In genomic region chr1:71099945-71100515, GRCm38 (mm10) we compare ENCODE assay signal across 9 mouse cellular contexts. TPM values are rescaled to one million over a fixed set of nuclear protein-coding genes. Genes with fewer than 3 reads are reported as not detected.
DNase-seq lines count a peak whose midpoint lies in the region; ATAC-seq and TF ChIP-seq lines count a peak whose summit lies in the region.
"Had no signal": no experiment of that assay in that cellular context is flagged by ENCODE, and none has a peak within 500 bp of the region (broad histone marks: within the 10 kb centered on the region; RNA-seq: fewer than 3 reads in every experiment).

No protein-coding gene starts in this region.

- no peaks in the 10 kb centered on the region for H3K4me1 ChIP-seq in hindbrain, postnatal 0 days (ENCODE audit: insufficient read depth, low read length)
- peaks cover 10% of the 10 kb centered on the region for H3K4me1 ChIP-seq in hindbrain, embryonic 13.5 days (replicated peaks)
- H3K4me1 ChIP-seq in heart, embryonic 14.5 days (ENCODE audit: control insufficient read depth in 2 of 2, insufficient read depth in 2 of 2, low read length in 2 of 2), result peaks cover 4 to 23% of the 10 kb centered on the region in 2 experiments; a peak in 3 of 4 replicates

- H3K9ac ChIP-seq in hindbrain, postnatal 0 days (replicated peaks; ENCODE audit: low read length), result no peak overlapping the region
- H3K9ac ChIP-seq in hindbrain, embryonic 13.5 days, result no peak overlapping the region
- peak overlapping the region; percentile 60 for H3K9ac ChIP-seq in heart, embryonic 14.5 days (ENCODE audit: low read length)

- no peak overlapping the region for H3K4me2 ChIP-seq in hindbrain, postnatal 0 days (ENCODE audit: low read depth, low read length)
- no peak overlapping the region for H3K4me2 ChIP-seq in hindbrain, embryonic 13.5 days
- H3K4me2 ChIP-seq in heart, embryonic 14.5 days (ENCODE audit: low read length), result peak overlapping the region; percentile 74

- intact Hi-C loops in gastrocnemius, postnatal 36 days (cut with DNase I), result no loop called here

- no peak overlapping the region for H3K4me3 ChIP-seq in hindbrain, postnatal 0 days (ENCODE audit: low read length)
- no peak overlapping the region for H3K4me3 ChIP-seq in hindbrain, embryonic 13.5 days
- no peak overlapping the region for H3K4me3 ChIP-seq in heart, embryonic 14.5 days (ENCODE audit: control insufficient read depth in 1 of 2, insufficient read depth in 1 of 2, low read depth in 1 of 2, low read length in 2 of 2)
- H3K4me3 ChIP-seq: layer of hippocampus, adult 2 months had no signal

- no peaks in the 10 kb centered on the region for H3K27me3 ChIP-seq in hindbrain, postnatal 0 days (ENCODE audit: insufficient read depth, low read length)
- no peaks in the 10 kb centered on the region for H3K27me3 ChIP-seq in hindbrain, embryonic 13.5 days
- no peaks in the 10 kb centered on the region for H3K27me3 ChIP-seq in heart, embryonic 14.5 days (ENCODE audit: control insufficient read depth, insufficient read depth, low read length)

- DNase-seq in hindbrain, postnatal 0 days (ENCODE audit: low spot score), result peak; percentile 14
- peak; percentile 19 for DNase-seq in NIH3T3 (ENCODE audit: low read depth)
- DNase-seq in naive thymus-derived CD4-positive, alpha-beta T cell, adult 2 months (ENCODE audit: low read depth), result peak; percentile 57
- DNase-seq in yolk sac, embryonic 10.5 days (ENCODE audit: low spot score), result no peak
- no peak for DNase-seq in kidney, postnatal 14 days
- DNase-seq in gastrocnemius, postnatal 36 days, result no peak

- 32% methylated on average over 3 of the region's 3 CpGs for WGBS in hindbrain, postnatal 0 days
- 36% methylated on average over 3 of the region's 3 CpGs for WGBS in hindbrain, embryonic 13.5 days
- WGBS in heart, embryonic 14.5 days, result 7% methylated on average over 3 of the region's 3 CpGs

- H3K27ac ChIP-seq in hindbrain, postnatal 0 days, result no peak overlapping the region
- no peak overlapping the region for H3K27ac ChIP-seq in hindbrain, embryonic 13.5 days
- peak overlapping the region; percentile 65 to 75 for H3K27ac ChIP-seq in heart, embryonic 14.5 days (replicated peaks in 1 of 2; ENCODE audit: control insufficient read depth in 1 of 2, insufficient read depth in 1 of 2, low read depth in 2 of 2, low read length in 2 of 2)
- H3K27ac ChIP-seq: layer of hippocampus, adult 2 months had no signal

- ATAC-seq in hindbrain, postnatal 0 days, result no peak
- no peak for ATAC-seq in hindbrain, embryonic 13.5 days (ENCODE audit: low FRiP score)
- no peak for ATAC-seq in heart, embryonic 14.5 days (ENCODE audit: insufficient number of reproducible peaks, insufficient read depth, low FRiP score, low read depth)

- no peaks in the 10 kb centered on the region for H3K36me3 ChIP-seq in hindbrain, postnatal 0 days (ENCODE audit: insufficient read depth, low read length)
- H3K36me3 ChIP-seq in hindbrain, embryonic 13.5 days, result no peaks in the 10 kb centered on the region
- H3K36me3 ChIP-seq in heart, embryonic 14.5 days (ENCODE audit: control insufficient read depth, insufficient read depth, low read length), result no peaks in the 10 kb centered on the region

- no peak for TF ChIP-seq CTCF in hindbrain, postnatal 0 days (IDR thresholded peaks at IDR 0.05; ENCODE audit: low read depth)

- H3K9me3 ChIP-seq in hindbrain, postnatal 0 days (ENCODE audit: low read length), result no peaks in the 10 kb centered on the region
- H3K9me3 ChIP-seq in hindbrain, embryonic 13.5 days, result no peaks in the 10 kb centered on the region
- peaks cover 2% of the 10 kb centered on the region; the same call in 1 of the 2 replicates for H3K9me3 ChIP-seq in heart, embryonic 14.5 days (ENCODE audit: control insufficient read depth, low read length)

RNA-seq across cellular contexts. Expression of gene Bard1, which starts 2.9 kb away (rescaled TPM):
- 1.9 and 3.3 TPM in 2 replicates for total RNA-seq in hindbrain, postnatal 0 days (2014; rRNA removed)
- polyA plus RNA-seq in hindbrain, postnatal 0 days (2015; fragmentation: Nextera tagmentation; extraction: Ambion mirVana), result 0.69 and 0.79 TPM in 2 replicates
- 0.88 and 1.1 TPM in 2 replicates for polyA plus RNA-seq in hindbrain, embryonic 13.5 days (2015; fragmentation: Nextera tagmentation; extraction: Ambion mirVana)
- 2.3 and 2.5 TPM in 2 replicates for polyA plus RNA-seq in heart, embryonic 14.5 days (2014; fragmentation: Nextera tagmentation; extraction: Ambion mirVana)
- total RNA-seq in gastrocnemius, postnatal 36 days (2021), result under 1 TPM; 0.20 to 0.23 TPM

Comparison
In these comparisons a context has a peak if more than half of its experiments do, and no peak if none do; other contexts are left out.
1. DNase-seq: peak in hindbrain, postnatal 0 days (single experiment), NIH3T3 (single experiment) and naive thymus-derived CD4-positive, alpha-beta T cell, adult 2 months (single experiment); none in yolk sac, embryonic 10.5 days (single experiment), kidney, postnatal 14 days (single experiment) and gastrocnemius, postnatal 36 days (0 of 2).
2. H3K27ac ChIP-seq: peak in heart, embryonic 14.5 days (2 of 2); none in hindbrain, postnatal 0 days (single experiment) and hindbrain, embryonic 13.5 days (single experiment).